Mouse (Mus musculus): ENCODE results near the gene Gm35315. TPM values are rescaled to one million over a fixed set of nuclear protein-coding genes. Genes with fewer than 3 reads are reported as not detected.
"Not testable (repeated sequence)": the region's sequence is repeated elsewhere in the genome, so short reads cannot be mapped to it uniquely, and the experiment has no call there.

Gene Gm35315
- total RNA-seq (2021): under 1 TPM; 0.54 to 0.98 TPM

DNA sequence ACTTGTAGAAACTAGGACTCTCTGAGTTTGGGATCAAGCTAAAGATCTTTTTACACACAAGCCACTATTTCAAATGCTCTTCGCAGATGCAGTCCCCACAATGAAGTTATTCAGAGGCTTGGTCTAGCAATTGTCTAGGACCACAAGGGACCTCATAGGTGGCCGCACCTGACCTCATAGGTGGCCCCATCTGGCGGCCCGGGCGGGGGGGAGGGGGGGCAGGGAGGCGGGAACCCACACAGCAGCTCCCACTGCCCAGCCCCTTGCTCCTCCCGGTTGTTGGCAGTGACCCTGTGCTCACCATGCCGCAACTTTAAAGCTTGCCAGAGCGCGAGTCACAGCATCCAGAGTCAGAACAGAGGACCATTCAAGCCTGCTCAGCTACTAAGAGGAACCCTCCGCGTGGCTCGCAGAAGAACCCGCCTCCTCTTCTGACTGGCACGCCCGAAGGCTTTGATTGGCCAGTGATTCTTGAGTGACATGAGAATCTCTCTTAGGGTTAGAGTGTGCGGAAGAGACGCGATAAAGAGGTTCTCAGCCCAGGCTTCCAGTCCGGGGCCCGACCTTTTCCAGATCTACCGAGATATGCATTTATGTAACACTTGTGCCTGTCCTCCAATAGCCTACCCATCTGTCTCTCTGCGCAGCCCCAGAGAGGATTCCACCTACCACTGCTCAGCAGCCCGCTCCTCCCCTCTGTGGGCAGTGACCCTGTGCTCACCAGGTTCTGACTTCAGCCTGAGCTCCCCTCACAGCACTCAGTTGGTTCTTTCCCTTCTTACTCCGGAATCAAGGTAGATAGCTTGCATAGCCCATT is at the start of gene Gm35315:
Gene Gm35315 (minus strand): TSS at position 391 of the 817 bp plus-strand sequence.
- peak; percentile 85 for DNase-seq
- intact Hi-C loops (cut with DNase I): no loop called here

DNA sequence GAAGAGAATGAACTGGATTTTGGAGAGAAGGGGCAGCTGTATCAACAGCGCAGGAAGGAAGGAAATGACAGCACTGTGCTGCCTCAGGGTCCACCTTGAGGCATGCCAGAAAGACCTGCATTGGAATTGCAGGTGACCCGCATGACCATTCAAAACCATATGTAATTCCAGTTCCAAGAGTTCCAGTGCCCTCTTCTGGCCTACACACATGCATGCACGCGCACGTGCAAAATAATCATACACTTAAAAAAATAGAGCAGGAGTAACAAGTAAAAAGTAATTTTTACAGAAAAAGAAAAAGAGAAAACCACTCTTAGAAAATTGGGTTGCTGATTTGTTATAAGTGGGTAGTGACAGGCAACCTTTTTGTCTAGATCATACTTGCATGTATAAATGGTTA is 48.8 kb upstream of the Gm35315 start:
- no peak for DNase-seq
- intact Hi-C loops (cut with DNase I): no loop called here

DNA sequence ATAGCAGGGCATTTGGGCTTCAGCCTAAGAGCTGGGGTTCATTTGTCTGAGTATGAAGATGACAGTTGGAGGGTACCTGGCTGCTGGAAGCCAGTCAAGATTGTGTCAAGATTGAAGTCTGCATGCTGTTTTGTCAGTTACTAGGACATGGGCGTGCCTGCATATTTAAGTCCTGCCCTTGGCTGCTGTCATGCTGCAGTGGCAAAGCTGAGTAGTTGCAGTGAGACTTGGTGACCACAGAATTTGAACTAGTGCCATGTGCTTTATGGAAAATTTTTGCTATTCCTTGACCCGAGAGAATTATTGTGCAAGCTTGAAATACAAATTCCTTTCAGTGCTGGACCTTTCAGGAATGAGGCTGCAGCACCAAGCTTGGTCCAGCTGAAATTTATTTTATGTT is 48.1 kb upstream of the Gm35315 start:
- DNase-seq: no peak
- intact Hi-C loops (cut with DNase I): no loop called here

DNA sequence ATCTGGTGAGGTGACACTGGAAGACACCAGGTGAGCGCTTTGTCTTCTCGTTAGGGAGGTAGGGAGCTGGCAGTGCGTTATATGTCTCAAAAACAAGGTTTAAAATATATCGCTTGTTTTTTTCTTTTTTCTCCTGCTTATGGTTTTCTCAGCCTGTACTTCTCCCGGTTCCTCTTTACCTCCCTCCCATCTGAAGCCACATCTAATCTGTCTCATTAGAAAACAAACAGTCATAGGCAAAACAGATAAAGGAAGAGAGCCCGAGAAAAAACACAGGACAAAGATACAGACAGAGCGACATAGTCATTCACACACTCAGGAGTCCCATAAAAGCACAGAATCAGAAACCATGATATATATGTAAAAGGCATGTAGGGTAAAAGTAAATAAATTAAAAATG is 46.2 kb upstream of the Gm35315 start:
- intact Hi-C loops (cut with DNase I): no loop called here

DNA sequence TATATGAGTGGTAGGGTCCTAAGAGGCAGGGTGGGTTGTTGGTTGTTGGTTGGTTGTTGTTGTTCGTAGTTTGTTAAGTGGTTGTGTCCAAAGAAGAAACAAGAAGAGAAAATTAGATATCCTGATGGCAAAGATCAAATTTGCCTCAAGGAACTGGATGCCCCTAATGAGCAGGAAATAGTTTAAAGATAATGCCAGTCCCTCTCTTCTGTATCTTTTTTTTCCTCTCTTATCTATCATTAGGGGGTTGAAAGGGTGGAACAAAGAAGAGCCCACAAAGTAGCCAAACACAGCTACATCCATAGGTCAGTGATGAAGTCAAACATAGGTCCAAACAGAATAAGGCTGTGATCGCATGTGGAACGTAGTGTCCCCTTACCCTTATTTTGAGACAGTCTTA is 45.1 kb upstream of the Gm35315 start:
- intact Hi-C loops (cut with DNase I): loop anchor here (5.0 kb wide), 1 partner anchor 632 kb away; no protein-coding TSS in a partner anchor
- no peak for DNase-seq

More for the DNA sequence above, 46.2 kb upstream of the Gm35315 start:
- DNase-seq: no peak

DNA sequence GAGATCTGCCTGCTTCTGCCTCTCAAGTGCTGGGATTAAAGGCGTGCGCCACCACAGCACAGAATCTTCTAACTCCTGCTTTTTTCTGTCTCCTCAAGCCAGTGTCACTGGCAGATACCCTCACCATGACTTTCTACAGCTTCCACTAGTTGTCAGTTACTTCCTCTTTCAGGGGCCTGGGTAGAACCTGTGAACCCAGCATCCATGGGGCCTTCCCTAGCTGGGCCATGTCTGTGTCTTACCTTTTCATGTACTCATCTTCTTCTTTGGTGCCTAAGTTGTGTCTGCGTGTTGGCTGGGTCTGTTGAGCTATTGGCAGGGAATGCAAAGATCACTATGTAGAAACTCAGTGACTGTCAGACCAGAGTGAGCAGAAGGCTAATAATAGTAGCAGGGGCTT is 43.6 kb upstream of the Gm35315 start:
- intact Hi-C loops (cut with DNase I): loop anchor here (5.0 kb wide), 1 partner anchor 631 kb away; no protein-coding TSS in a partner anchor
- no peak for DNase-seq

DNA sequence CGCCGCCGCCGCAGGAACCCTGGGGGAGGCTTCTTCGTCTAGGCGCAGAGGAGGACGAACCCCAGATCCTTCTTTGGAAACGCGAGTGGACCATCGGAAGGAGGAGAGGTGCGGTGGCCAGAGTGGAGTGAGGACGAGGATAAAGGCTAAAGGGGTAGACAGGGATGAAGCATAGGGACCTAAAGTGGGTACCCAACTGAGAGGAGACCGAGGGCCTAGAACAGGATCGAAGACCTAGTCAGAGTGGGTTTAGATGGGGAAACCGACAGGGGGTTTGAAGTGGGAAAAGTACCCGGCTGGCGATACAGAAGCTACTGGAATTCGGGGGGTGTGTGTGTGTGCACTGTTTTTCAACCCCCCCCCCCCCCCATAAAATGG is 41.9 kb upstream of the Gm35315 start:
- intact Hi-C loops (cut with DNase I): loop anchor here (5.0 kb wide), 1 partner anchor 629 kb away; no protein-coding TSS in a partner anchor
- no peak for DNase-seq

DNA sequence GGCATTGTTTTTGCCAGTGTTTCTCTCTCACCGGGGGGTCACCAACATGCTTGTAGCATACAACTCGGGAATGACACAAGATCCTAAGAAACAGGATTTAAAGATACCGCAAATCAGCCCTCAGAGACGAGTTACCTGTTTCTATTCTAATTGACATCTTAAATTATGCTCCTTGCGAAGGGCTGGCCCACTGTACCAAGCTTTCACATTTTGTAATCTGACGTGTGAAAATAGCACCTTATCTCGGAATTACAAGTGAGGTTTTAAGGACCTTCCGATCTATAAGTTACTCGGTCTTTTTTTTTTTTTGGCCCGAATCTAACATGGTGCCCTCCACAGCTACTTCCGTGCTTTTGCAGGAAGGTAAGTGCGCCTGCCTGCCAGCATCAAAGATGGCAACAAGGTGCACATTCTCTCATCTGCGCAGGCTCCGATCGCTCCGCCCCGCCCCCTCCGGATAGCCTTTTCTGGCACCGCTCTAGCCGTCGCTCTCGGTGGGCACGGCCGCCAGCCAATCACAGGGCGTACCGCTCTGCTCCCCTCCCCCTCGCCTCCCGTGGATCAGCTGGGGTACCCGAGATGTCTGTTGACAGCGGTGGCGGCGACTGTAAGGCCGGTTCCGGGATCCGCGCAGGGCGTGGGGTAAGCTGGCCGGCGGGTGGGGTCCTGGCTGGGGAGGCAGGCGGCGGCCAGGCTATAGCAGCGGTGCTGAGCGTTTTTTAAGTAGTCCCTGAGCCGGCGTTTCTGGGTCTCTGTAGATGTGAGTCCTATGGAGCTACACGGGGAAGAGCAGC is 41.3 kb upstream of the Gm35315 start, which contains the start of gene Chfr:
Gene Chfr (plus strand): TSS at position 550 of the 794 bp plus-strand sequence.
- DNase-seq: peak; percentile 100
- intact Hi-C loops (cut with DNase I): loop anchor here (5.0 kb wide), 1 partner anchor 628 kb away; no protein-coding TSS in a partner anchor

DNA sequence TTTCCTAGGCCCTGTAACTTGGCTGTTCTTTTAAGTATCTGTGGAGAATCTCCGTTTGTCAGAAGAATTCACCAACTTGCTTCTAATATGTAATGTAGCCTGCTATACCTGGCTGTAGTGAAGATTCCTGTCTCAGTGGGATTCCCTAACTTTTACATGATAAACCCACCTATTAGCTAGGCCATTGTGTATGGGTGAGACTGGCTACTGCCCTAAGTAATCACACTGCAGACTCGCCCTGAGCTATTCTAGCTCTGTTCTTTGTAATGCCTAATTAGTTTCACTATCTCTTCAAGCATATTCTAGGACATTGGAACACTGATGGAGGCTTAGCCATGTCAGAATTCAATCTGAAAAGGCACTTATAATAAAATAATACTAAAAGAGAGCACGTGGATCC is 28.2 kb upstream of the Gm35315 start:
- intact Hi-C loops (cut with DNase I); DNase-seq: not testable (repeated sequence)

DNA sequence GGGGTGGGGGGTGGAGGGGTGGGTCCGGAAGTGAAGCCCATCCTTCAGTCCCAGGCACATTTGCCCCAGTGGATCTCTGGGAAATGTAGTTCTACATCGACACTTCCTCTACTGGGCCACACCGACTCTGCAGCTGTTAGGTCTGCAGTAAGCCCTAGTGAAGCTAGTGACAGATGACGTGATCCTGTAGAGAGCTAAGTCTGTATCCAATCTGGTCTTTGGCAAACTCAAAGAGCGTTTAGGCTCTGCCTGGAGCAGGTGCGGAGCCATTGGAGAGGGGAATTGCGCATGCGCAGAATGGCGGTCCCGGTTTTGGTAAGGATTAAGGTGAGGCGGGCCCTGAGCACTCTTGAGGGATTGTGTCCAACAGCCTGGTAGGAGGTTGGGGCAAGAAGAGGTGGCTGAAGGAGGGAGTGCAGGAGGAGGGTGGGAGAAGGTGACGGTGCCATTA is 15.8 kb upstream of the Gm35315 start, which contains the start of gene Zfp605:
Gene Zfp605 (plus strand): TSS at position 102 of the 451 bp plus-strand sequence.
- intact Hi-C loops (cut with DNase I): loop anchor here (5.0 kb wide), 1 partner anchor 553 kb away; the partner anchor contains the start of gene Crlf2
- peak; percentile 93 for DNase-seq

DNA sequence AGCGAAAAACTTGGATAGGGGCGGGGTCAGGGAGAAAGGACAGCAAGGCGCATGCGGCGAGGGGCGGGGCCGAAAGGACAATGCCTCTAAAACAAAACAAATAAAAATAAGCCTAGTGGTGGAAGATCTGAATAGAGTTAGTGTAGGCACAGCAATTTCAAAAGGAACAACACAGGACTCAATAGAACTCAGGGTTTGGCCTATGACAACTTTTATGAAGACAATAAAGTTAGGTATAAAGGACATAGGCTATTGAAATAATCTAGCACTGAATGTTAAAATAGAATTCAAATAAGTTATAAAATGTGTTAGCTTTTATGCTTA is 14.0 kb upstream of the Gm35315 start:
- no peak for DNase-seq
- intact Hi-C loops (cut with DNase I): loop anchor here (5.0 kb wide), 1 partner anchor 551 kb away; the partner anchor contains the start of gene Crlf2

DNA sequence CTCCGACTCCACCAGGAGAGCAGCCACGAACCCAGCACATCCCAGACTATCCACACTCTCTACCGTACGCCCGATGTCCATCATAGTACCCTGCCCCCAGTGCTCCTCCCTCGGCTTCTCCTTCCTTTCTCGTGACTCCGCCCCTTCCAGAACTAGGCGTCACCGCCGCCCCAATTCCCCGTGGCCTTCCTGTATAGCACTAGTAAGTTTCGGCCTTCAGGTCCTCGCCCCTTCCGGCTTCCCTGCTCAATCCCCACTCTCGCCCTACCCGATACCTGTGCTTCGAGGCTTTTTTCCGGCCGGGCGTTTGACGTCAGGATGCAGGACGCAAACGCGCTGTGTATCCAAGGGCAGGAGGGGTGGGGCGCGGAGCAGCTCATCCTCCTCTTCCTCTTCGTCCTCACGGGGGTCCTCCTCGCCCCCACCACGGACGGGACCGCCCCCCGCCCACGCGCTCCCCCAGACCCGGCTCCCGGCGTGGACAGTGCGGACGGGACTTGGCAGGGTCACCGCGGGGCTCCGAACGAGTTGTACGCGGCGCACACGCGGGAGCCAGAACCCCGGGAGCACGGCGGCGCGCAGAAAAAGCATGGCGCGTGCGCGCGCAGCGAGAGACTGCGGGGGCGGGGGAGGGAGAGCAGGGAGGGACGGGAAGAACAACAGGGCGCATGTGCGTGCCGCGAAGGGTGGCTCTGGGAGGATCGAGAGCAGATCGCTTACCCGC is 13.5 kb upstream of the Gm35315 start, which contains the start of gene Gtpbp6:
Gene Gtpbp6 (minus strand): TSS at position 617 of the 724 bp plus-strand sequence.
- intact Hi-C loops (cut with DNase I): loop anchor here (5.0 kb wide), 1 partner anchor 550 kb away; the partner anchor contains the start of gene Crlf2

DNA sequence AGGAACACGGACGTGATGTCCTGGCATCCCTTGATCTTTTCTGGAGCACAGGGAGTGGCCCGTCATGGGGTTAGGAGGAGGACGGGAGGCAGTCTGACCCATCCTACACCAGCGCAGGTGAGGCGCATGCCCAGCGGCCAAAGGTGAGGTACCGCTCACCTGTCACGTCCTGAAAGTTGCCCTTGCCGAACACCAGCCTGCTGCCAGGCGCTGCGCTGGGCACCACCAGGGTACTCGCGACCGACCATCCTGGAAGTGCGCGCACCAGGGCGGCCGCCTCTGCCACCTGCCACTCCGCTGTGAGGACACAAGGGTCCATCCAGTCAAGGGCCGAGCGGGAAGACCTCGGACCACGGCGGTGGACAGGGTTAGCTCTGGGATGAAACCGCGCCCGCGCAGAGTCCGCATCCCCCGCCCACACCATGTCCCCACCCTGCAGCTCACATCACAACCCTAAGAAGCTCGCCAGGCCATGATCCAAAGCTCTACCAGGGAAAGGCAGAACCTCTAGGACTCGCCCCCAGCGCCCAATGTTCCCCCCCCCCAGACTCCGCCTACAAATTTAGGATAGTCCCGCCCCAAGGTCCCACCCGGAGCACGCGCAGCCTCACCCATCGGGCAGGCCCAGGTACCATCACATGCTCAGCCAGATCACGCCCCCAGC is 12.8 kb upstream of the Gm35315 start:
- intact Hi-C loops (cut with DNase I): loop anchor here (5.0 kb wide), 1 partner anchor 550 kb away; the partner anchor contains the start of gene Crlf2

More for the DNA sequence above, 13.5 kb upstream of the Gm35315 start, which contains the start of gene Gtpbp6:
- peak; percentile 97 for DNase-seq

DNA sequence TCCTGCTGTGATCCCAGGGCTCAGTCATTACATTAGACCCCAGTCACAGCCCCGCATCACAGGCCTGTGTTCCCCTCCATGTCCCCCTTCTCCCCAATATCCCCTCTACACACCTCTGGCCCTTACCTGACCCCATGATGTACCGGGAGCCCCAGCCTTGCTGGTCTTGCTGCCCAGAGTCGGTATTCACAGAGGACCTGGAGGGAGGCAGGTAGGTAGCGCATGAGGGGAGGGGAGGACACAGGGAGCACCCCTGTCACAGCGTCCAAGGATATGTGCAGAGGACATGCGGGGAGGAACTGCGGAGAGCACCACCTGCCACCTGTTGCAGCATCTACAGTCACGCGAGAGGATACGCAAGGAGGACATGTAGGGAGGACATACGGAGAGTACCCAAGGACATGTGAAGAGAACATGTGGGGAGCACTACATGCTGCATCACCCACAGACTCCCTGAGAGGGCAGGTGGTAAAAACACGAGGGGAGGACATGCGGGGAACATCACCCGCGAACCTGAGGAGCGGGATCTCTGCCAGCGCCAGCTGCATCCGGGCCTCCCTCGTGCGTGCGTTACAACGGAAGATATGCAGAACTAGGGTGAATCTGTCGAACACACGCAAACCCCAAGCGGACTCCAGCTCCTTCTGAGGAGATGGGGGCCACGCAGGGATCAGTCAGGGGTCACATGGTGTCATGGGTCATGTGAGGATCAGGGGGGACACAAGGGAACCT is 12.1 kb upstream of the Gm35315 start:
- DNase-seq: no peak
- intact Hi-C loops (cut with DNase I): loop anchor here (5.0 kb wide), 1 partner anchor 549 kb away; the partner anchor contains the start of gene Crlf2

More for the DNA sequence above, 12.8 kb upstream of the Gm35315 start:
- peak; percentile 34 for DNase-seq

DNA sequence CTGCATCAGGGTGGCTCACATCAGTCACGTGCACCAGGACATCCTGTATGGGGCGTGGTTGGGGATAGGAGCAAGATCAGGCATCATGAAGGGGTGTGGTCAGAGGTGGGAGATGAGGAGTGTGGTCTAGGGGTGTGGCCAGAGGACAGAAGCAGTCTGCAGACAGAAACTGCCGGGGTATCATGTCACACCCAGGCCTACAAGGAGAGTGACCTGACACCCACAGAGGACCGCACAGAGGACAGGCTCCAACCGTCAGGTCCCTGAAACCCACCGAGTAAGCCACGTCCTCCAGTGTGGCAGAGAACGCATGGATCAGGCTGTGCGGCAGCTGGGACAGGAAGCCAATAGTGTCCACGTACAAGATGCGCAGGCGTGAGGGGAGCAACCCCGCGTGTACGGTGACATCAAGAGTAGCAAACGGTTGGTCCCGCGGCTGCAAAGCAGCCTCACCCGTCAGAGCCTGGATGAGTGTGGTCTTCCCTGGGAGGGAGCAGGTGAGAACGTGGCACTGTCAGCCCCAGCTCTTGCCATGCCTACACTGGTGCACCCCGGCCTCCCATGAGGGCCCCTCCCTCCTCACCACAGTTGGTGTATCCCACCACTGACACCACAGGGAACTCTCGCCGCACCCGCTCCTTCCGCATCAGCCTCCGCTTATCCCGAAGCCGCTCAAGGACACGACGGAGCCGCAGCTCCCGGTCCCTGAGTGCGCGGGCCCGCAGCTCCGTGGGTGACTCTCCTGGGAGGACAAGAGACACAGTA is 10.6 kb upstream of the Gm35315 start:
- intact Hi-C loops (cut with DNase I): loop anchor here (5.0 kb wide), 1 partner anchor 547 kb away; the partner anchor contains the start of gene Crlf2

DNA sequence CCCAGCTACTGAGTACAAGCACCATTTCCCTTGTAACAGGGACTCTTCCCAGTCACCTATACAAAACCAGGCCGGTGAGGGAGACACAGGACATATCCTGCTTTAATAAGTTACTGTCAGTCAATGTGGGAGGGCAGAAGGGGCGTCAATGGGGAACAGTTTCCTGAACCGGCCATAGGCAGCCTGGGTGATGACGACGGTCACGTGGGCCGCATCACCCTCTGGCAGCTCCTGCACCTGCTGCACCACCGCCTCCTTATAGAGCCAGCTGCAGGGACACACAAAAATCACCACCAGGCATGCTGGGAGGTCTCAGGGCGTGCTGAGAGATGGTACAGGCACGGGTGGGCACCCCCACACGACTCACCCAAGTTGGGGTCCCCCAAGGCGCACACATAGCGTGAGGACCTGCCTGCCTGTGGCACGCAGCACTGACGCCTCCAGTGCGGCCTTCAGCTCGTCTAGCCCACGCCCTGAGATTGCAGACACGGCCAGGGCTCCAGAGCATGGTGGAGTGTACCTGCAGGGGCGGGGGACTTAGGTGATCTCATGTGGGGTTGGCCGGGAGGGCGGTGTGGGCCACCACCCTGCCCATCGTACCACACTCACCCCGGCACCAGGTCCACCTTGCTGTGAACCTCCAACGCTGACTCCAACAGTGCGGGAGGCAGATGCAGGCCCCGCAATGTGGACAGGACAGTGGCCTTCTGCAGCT is 9.8 kb upstream of the Gm35315 start:
- intact Hi-C loops (cut with DNase I): no loop called here
- DNase-seq: no peak

More for the DNA sequence above, 10.6 kb upstream of the Gm35315 start:
- no peak for DNase-seq

DNA sequence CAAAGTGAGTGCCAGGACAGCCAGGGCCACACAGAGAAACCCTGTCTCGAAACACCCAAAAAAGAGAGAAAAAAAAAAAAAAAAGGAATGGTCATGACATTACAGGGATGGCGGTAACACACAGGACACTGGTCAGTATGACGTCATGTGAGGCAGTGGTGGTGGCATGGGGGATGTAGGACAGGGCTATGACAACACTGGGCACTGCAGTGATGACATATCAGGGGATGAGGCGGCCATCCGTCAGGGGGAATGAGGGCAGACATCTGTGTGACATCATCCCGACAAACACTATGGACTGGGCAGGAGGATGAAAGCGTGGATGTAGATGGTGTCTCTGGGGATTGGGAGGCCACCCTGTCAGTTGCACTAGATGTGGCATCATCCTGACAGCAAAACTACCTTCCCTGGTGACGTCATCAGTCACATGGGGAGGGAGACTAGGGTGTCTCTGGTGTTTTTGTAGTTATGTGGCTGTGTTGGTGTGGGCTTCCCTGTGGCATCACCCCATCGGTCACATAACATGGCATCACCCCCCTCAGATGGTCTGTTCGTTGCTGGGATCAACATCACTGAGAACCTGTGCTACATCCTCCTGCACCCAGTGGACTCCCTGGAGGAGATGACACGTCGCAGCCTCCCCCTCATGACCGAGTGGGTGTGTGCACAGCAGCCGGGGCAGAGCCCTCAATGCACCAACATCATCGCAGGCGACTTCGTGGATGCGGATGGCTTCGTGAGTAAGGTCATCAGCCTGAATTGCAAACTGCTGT is 8.8 kb upstream of the Gm35315 start:
- intact Hi-C loops (cut with DNase I): no loop called here
- no peak for DNase-seq
